Mouse (Mus musculus): ENCODE measurements around the gene Pik3ip1. TPM values are rescaled to one million over a fixed set of nuclear protein-coding genes. Genes with fewer than 3 reads are reported as not detected.

Gene Pik3ip1
- 10.8 and 11.0 TPM in 2 replicates for polyA plus RNA-seq (2015; fragmentation: Nextera tagmentation; extraction: Ambion mirVana)

DNA sequence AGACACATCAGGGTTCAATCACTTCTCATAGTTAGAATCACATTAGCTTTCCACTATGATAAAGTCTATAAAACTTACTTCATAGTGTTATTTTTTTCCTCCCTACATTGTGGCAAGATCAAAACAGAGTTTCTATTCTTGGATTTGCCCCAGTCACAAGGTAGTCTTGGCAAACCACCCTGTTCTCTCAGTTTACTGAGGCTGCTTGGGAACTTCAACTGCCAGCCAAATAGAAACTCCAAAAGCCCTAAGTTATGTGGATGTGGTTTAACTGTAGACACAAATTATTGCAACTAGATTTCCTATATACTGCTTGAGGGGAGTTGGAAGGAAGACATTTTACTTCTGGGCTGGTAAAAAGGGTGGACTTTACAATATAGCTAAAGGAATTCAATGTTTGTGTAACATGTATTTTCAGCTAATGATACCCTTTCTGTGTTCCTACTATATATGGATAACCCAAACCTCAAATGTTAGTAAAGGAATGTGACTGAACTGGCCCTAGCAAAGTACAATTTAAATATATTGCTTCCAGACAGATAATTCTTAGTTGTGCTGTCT lies at the start of gene Pik3ip1:
TSS of gene Pik3ip1 (plus strand) at position 511 of the 561 bp plus-strand sequence.
- no peak for ATAC-seq (ENCODE audit: borderline replicate concordance, extremely low read depth, low FRiP score, low TSS enrichment)
- peak within 1 kb of the TSS; percentile 47 for H3K4me3 ChIP-seq
- H3K36me3 ChIP-seq, result no peaks in the 10 kb centered on the region
- peak within 1 kb of the TSS; percentile 97 for H3K4me2 ChIP-seq
- no peaks in the 10 kb centered on the region for H3K9me3 ChIP-seq
- no peaks in the 10 kb centered on the region for H3K27me3 ChIP-seq
- H3K9ac ChIP-seq, result peak within 1 kb of the TSS; percentile 34
- peak within 1 kb of the TSS; percentile 81 for H3K27ac ChIP-seq
- peaks cover 33% of the 10 kb centered on the region for H3K4me1 ChIP-seq

DNA sequence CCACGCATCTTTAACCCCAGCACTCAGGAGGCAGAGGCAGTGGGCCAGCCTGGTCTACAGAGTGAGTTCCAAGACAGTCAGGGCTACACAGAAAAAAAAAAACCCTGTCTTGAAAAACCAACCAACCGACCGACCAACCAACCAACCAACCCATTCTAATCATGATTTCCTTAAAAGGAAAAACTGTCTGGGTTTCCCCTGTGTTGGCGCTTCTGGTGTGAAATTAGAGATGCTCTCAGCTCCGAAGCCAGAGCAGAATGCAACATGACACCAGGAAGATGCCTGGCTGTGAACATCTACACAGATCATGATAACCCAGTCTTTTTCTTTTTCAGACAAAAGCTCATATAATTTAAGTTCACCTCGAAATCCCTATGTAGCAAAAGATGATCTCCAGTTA lies 47.3 kb upstream of the Pik3ip1 start:
- H3K4me2 ChIP-seq, result no peak overlapping the region
- H3K4me3 ChIP-seq, result no peak overlapping the region
- no peak overlapping the region for H3K27ac ChIP-seq
- 0 out of 2 replicates have a peak, but pooled peaks cover 2% of the 10 kb centered on the region for H3K9me3 ChIP-seq
- H3K27me3 ChIP-seq, result no peaks in the 10 kb centered on the region
- no peaks in the 10 kb centered on the region for H3K36me3 ChIP-seq
- WGBS, result 81% methylated on average over 6 of the region's 6 CpGs
- no peak overlapping the region for H3K9ac ChIP-seq
- ATAC-seq (ENCODE audit: borderline replicate concordance, extremely low read depth, low FRiP score, low TSS enrichment), result no peak
- peaks cover 7% of the 10 kb centered on the region for H3K4me1 ChIP-seq

DNA sequence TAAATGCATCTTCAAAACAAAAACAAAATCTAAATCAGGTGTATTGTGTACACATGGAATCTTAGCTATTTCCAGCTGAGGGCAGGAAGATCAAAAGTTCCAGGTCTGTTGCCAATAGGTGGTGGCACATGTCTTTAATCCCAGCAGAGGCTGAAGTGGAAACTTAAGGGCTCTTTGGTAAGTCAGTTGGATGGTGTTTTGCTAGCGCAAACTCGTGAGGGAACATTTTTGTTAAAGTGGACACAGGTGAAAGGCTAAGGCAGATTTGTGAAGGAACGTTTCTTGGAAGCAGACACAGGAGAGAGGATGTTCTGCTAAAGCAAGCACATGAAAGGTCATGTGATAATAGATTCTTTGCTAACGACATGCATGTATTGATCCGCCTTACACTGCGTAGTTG lies 46.6 kb upstream of the Pik3ip1 start:
- no peak for ATAC-seq (ENCODE audit: borderline replicate concordance, extremely low read depth, low FRiP score, low TSS enrichment)
- H3K27ac ChIP-seq, result no peak overlapping the region
- H3K36me3 ChIP-seq, result no peaks in the 10 kb centered on the region
- no peaks in the 10 kb centered on the region for H3K27me3 ChIP-seq
- WGBS, result 78% methylated on average over 6 of the region's 6 CpGs
- H3K9ac ChIP-seq, result no peak overlapping the region
- peaks cover 12% of the 10 kb centered on the region for H3K4me1 ChIP-seq
- no peak overlapping the region for H3K4me3 ChIP-seq
- 0 out of 2 replicates have a peak, but pooled peaks cover 2% of the 10 kb centered on the region for H3K9me3 ChIP-seq
- no peak overlapping the region for H3K4me2 ChIP-seq

DNA sequence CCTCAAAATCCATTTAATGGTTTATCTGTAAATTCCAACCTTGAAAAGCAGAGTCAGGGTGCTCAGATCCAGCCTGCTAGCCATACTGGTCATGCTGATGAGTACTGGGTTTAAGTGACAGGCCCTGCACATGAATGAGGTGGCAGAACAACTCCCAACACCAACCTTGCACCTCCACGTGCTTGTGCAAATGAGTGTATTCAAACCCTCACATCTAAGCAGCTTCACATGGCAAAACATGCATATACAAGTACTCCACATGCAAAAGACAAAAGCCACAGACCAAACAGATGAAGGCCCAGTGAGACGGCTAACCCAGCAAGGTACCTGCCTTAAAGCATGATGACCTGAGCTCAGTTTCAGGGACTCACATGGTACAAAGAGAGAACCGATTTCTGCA lies 44.3 kb upstream of the Pik3ip1 start:
- 78% methylated on average over 3 of the region's 3 CpGs for WGBS
- H3K27me3 ChIP-seq, result no peaks in the 10 kb centered on the region
- H3K9ac ChIP-seq, result no peak overlapping the region
- H3K4me2 ChIP-seq, result no peak overlapping the region
- no peak overlapping the region for H3K4me3 ChIP-seq
- H3K4me1 ChIP-seq, result peaks cover 12% of the 10 kb centered on the region
- H3K9me3 ChIP-seq, result 0 out of 2 replicates have a peak, but pooled peaks cover 2% of the 10 kb centered on the region
- ATAC-seq (ENCODE audit: borderline replicate concordance, extremely low read depth, low FRiP score, low TSS enrichment), result no peak
- no peaks in the 10 kb centered on the region for H3K36me3 ChIP-seq
- H3K27ac ChIP-seq, result 0 out of 2 replicates have a peak overlapping the region, but pooled peaks have one; percentile 27

DNA sequence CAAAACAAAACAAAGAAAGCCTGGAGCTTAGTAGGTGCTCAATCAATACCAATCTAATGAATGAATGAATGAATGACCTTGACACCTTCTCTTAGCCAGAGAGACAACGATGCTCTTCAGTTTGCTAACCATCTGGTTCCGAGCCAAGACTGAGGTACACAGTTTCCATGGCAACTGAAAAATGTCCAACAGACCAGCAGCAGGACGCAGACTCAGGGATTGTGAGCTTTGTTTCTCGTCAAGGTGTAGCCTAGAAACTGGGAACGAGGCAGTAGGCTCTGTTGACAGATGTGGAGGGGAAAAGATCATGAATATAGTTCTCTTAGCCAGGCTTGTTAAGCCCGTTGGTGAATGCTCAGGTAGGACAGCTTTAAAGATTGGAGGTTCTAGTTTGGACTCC lies 43.1 kb upstream of the Pik3ip1 start:
- no peak overlapping the region for H3K27ac ChIP-seq
- H3K4me3 ChIP-seq, result no peak overlapping the region

DNA sequence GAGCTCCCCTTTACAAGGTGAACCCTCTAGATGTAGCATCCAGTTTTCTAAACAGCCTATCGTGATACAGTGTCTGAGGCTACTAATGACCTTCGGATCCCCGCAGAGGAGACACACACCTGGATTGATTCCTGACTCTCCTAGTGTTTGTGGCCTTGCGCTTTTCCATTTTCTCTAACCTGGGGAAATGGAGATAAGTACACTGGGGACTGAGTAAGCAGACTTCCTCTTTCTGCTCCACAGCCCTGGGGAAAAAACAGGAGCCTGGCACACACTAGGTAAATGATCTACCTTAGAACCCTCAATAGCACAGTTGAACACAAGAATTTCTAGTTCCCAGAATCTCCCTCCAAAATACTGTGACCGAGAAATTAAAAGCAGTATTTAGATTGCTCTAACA lies 42.3 kb upstream of the Pik3ip1 start:
- Histone ChIP-seq H3K4me2 (peak overlapping the region; percentile 96), H3K4me3 (peak overlapping the region; percentile 90), H3K9me3 (no peaks in the 10 kb centered on the region), H3K36me3 (no peaks in the 10 kb centered on the region), H3K9ac (no peak overlapping the region; the same call in 1 of the 2 replicates), H3K4me1 (peaks cover 21% of the 10 kb centered on the region), H3K27me3 (no peaks in the 10 kb centered on the region), H3K27ac (peak overlapping the region; percentile 100)
- ATAC-seq (ENCODE audit: borderline replicate concordance, extremely low read depth, low FRiP score, low TSS enrichment), result no peak
- WGBS, result 54% methylated on average over 5 of the region's 5 CpGs

More for the DNA sequence above, 43.1 kb upstream of the Pik3ip1 start:
- WGBS, result 32% methylated on average over 6 of the region's 6 CpGs
- H3K27me3 ChIP-seq, result no peaks in the 10 kb centered on the region
- H3K4me1 ChIP-seq, result peaks cover 15% of the 10 kb centered on the region
- no peak for ATAC-seq (ENCODE audit: borderline replicate concordance, extremely low read depth, low FRiP score, low TSS enrichment)
- no peak overlapping the region for H3K9ac ChIP-seq
- no peaks in the 10 kb centered on the region for H3K9me3 ChIP-seq
- no peaks in the 10 kb centered on the region for H3K36me3 ChIP-seq
- H3K4me2 ChIP-seq, result no peak overlapping the region

DNA sequence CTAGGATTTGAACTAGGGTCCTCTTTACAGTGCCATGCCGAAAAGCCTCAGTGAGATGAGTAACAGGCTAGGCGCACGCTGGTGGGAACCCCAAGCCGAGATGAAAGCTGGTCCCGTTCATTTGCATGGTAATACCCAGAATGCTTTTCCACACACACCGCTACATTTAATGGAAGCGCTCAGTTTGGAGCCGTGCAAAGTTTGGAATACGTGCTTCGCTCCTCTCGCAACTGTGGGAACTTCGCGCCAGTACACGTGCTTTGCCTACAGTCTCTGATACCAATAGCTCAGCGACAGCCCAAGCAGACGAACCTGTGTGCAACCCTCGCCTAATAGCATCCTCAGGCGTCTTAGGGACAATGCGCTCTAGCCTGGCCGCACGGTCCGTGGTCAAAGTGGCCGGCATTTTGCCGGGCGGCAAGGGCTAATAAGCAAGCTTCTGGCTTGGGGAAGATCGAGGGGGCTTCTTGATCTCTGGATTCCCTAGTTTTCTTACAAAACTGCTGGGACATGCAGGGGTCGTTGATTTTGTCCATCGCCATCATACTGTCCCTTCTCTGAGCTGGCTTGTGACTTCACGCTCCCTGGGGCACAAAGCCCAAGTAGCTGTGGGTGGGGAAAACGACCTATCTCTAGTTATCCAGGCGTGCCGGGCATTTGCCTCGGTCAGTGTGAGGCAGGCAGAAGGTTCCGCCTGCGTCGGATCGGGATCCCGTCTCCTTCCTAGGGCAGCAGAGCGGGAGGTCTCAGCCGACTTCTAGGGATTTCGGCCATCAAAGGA lies 41.5 kb upstream of the Pik3ip1 start, which contains the start of gene Patz1:
TSS of gene Patz1 (plus strand) at position 354 of the 781 bp plus-strand sequence.
- Histone ChIP-seq H3K4me1 (peaks cover 29% of the 10 kb centered on the region), H3K9me3 (no peaks in the 10 kb centered on the region), H3K27ac (peak within 1 kb of the TSS; percentile 100), H3K36me3 (peaks cover 6% of the 10 kb centered on the region), H3K4me3 (peak within 1 kb of the TSS; percentile 90), H3K27me3 (no peaks in the 10 kb centered on the region), H3K4me2 (peak within 1 kb of the TSS; percentile 96), H3K9ac (peak within 1 kb of the TSS; percentile 99)
- no peak; the same call in 1 of the 2 replicates for ATAC-seq (ENCODE audit: borderline replicate concordance, extremely low read depth, low FRiP score, low TSS enrichment)
- under 1% methylated on average over 41 of the region's 41 CpGs for WGBS

DNA sequence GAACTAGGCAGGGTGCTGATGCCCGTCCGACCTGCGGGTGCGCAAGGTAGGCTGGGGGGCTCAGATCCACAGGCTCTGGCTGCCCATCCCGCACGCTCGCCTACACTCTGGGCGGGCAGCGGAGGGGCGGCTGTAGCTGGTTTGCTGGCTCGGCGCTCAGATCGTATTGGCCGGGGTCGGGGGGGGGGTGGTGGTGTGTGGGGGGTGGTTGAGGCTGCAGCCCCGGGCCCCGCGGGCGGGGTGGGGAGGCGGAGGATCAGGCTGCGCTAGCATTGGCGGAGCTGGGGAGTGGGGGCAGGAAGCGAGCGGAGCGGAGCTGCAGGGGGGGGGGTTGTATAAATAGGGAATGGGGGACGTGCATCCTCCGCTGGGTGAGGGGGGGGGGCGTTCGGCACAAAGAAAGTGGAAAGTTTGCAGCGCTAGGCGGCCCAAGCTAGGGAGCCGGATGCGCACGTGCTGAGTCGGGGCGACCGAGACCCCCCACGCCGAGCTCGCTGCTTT lies 40.8 kb upstream of the Pik3ip1 start:
- Histone ChIP-seq H3K4me1 (peaks cover 35% of the 10 kb centered on the region), H3K27ac (peak overlapping the region; percentile 100), H3K9ac (peak overlapping the region; percentile 99), H3K27me3 (no peaks in the 10 kb centered on the region), H3K36me3 (peaks cover 12% of the 10 kb centered on the region), H3K4me3 (peak overlapping the region; percentile 90), H3K4me2 (peak overlapping the region; percentile 96), H3K9me3 (no peaks in the 10 kb centered on the region)
- peak; percentile 85 for ATAC-seq (ENCODE audit: borderline replicate concordance, extremely low read depth, low FRiP score, low TSS enrichment)
- under 1% methylated on average over 33 of the region's 40 CpGs for WGBS

DNA sequence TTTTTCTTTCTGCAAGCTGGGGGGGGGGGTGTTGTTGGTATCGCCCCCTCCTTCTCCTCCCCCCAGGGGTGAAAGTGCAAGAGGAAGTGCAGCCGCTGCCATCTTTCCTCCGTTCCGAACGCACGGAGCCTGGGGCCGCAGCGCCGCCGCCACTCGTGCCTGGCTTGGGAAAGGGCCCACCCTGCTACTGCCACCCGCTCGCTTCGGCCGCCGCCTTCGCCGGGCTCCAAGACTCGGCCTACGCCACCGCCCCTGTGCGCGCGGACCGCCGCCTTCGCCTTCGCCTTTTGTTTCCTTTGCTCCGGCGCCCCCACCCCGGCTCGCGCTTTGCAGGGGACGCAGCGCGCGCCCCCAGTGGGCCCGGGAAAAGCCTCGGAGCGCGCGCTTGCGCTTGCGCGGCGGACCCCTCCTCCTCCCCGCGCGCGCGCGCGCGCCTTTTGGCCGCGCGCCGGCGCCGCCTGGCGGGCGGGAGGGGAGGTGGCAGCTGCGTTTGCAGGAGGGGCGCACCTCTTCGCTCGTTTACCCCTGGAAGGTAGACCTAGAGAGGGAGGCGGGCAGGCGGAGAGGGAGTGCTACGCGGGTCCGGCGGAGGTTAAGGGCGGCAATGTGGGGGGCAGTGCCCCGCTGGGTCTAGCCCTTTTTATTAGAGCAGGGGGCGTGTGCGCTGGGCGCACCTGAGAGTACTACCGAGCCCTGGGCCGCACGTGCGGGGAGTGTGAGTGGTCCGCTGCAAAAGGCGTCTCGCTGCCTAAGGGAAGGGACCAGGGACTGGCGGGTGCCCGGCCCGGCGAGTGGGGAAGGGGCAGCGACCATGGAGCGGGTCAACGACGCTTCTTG lies 40.2 kb upstream of the Pik3ip1 start:
- Histone ChIP-seq H3K4me1 (peaks cover 39% of the 10 kb centered on the region), H3K9ac (peak overlapping the region; percentile 99), H3K36me3 (peaks cover 19% of the 10 kb centered on the region), H3K9me3 (no peaks in the 10 kb centered on the region), H3K27me3 (no peaks in the 10 kb centered on the region), H3K4me3 (peak overlapping the region; percentile 90), H3K4me2 (peak overlapping the region; percentile 96), H3K27ac (peak overlapping the region; percentile 100)
- ATAC-seq (ENCODE audit: borderline replicate concordance, extremely low read depth, low FRiP score, low TSS enrichment), result peak; percentile 58
- WGBS, result under 1% methylated on average over 66 of the region's 92 CpGs

DNA sequence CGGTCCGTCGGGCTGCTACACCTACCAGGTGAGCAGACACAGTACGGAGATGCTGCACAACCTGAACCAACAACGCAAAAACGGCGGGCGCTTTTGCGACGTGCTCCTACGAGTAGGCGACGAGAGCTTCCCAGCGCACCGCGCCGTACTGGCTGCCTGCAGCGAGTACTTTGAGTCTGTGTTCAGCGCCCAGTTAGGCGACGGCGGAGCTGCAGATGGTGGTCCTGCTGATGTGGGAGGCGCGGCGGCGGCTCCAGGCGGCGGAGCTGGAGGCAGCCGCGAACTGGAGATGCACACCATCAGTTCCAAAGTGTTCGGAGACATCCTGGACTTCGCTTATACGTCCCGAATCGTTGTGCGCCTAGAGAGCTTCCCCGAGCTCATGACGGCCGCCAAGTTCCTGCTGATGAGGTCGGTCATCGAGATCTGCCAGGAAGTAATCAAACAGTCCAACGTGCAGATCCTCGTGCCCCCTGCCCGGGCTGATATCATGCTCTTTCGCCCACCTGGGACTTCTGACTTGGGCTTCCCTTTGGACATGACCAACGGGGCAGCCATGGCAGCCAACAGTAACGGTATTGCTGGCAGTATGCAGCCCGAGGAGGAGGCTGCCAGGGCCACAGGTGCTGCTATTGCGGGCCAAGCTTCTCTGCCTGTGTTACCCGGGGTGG lies 39.4 kb upstream of the Pik3ip1 start:
- Histone ChIP-seq H3K4me1 (peaks cover 44% of the 10 kb centered on the region), H3K27ac (peak overlapping the region; percentile 100), H3K4me3 (peak overlapping the region; percentile 90), H3K27me3 (no peaks in the 10 kb centered on the region), H3K36me3 (peaks cover 26% of the 10 kb centered on the region), H3K9me3 (no peaks in the 10 kb centered on the region), H3K9ac (peak overlapping the region; percentile 99), H3K4me2 (peak overlapping the region; percentile 96)
- no peak for ATAC-seq (ENCODE audit: borderline replicate concordance, extremely low read depth, low FRiP score, low TSS enrichment)
- under 1% methylated on average over 50 of the region's 50 CpGs for WGBS
